Mouse (Mus musculus): ENCODE measurements around the gene Vezt.

- TF ChIP-seq CHD2 (IDR thresholded peaks at IDR 0.05; ENCODE audit: low read depth, low read length) (no peak), MAFK (IDR thresholded peaks at IDR 0.05; ENCODE audit: insufficient read depth, low read depth, low read length) (no peak)
Observed at GRCm38 (mm10) chr10:94056487-94056886, 20.9 kb upstream of the Vezt start.
